ENCODE assay signal across 20 mouse cellular contexts in the genomic region with DNA sequence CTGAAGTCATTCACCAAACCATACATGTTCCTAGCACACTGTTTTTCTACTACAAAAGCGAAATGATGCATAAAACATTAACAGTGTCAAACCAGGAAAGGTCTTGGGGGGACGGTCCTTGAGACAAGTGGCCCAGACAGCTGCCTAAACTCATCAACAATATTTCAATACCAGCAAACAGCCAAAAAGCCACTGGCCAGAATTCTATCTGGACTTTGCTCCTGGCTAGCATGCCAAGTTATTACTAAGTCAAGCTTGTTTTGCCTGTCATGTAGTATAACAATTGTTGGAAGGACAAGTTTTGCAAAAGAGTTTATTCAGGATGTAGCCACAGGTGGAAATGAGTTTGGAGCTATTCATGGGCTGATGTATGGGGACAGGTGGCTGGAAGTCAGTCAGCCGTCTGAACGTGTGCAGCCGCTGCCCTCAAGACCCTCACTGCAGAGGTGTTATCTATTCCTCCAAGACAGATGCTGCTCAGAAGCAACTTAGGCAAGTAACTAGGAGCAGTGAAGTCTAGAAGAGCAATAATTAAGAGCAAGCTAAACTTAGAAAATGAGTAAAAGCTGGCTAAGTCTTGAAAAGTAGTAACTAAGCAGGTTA. TPM values are rescaled to one million over a fixed set of nuclear protein-coding genes. Genes with fewer than 3 reads are reported as not detected.
DNase-seq lines count a peak whose midpoint lies in the region; ATAC-seq lines count a peak whose summit lies in the region.
"Had no signal": no experiment of that assay in that cellular context is flagged by ENCODE, and none has a peak within 500 bp of the region (broad histone marks: within the 10 kb centered on the region; RNA-seq: fewer than 3 reads in every experiment).

No protein-coding gene starts in this region.

- 62% methylated on average over 5 of the region's 5 CpGs for whole genome bisulfite sequencing in kidney, embryonic 15.5 days

- peak; percentile 71 for DNase-seq in gastrocnemius, adult 18-20 months (ENCODE audit: low spot score)
- no peak for DNase-seq in gastrocnemius, postnatal 10 days
- DNase-seq in kidney, postnatal 14 days = no peak
- DNase-seq in adipocyte (ENCODE audit: low spot score) = peak; percentile 55
- peak; percentile 47 for DNase-seq in heart, postnatal 25 days (ENCODE audit: low spot score)
- no peak for DNase-seq in spleen, adult 12 weeks (ENCODE audit: low spot score)
- DNase-seq: adrenal gland, postnatal 14 days; cerebellum, adult 11 months; cerebellum, postnatal 14 days; left cerebral cortex, postnatal 4 days; liver; lung, adult 18-20 months had no signal

- no peaks in the 10 kb centered on the region for H3K9me3 ChIP-seq in kidney, embryonic 15.5 days (replicated peaks)
- H3K9me3 ChIP-seq: embryonic facial prominence, embryonic 13.5 days; hindbrain, embryonic 10.5 days; midbrain, embryonic 13.5 days had no signal

- H3K4me1 ChIP-seq in kidney, embryonic 15.5 days = peaks cover 12% of the 10 kb centered on the region

- no peak overlapping the region for H3K4me3 ChIP-seq in kidney, embryonic 15.5 days (replicated peaks)
- H3K4me3 ChIP-seq: embryonic facial prominence, embryonic 13.5 days; hindbrain, embryonic 10.5 days; left cerebral cortex, adult 2 months; midbrain, embryonic 13.5 days had no signal

- intact Hi-C loops in heart, postnatal 25 days (cut with DNase I) = no loop called here

- ATAC-seq in kidney, embryonic 15.5 days (replicated peaks; ENCODE audit: low FRiP score) = no peak
- ATAC-seq in cerebellum, adult (ENCODE audit: insufficient number of reproducible peaks, low FRiP score, low TSS enrichment) = no peak
- ATAC-seq: forebrain, embryonic 14.5 days; midbrain, embryonic 13.5 days had no signal

- H3K4me2 ChIP-seq in kidney, embryonic 15.5 days = no peak overlapping the region
- H3K4me2 ChIP-seq: embryonic facial prominence, embryonic 13.5 days; midbrain, embryonic 13.5 days had no signal

- H3K36me3 ChIP-seq in kidney, embryonic 15.5 days = 0 out of 2 replicates have a peak, but pooled peaks cover 5% of the 10 kb centered on the region
- H3K36me3 ChIP-seq: embryonic facial prominence, embryonic 13.5 days; hindbrain, embryonic 10.5 days; midbrain, embryonic 13.5 days had no signal

- H3K27ac ChIP-seq in kidney, embryonic 15.5 days = peak overlapping the region; percentile 37; the same call in 1 of the 2 replicates
- H3K27ac ChIP-seq: embryonic facial prominence, embryonic 13.5 days; hindbrain, embryonic 10.5 days; left cerebral cortex, adult 2 months; midbrain, embryonic 13.5 days had no signal

- H3K9ac ChIP-seq in kidney, embryonic 15.5 days = no peak overlapping the region
- H3K9ac ChIP-seq: embryonic facial prominence, embryonic 13.5 days; midbrain, embryonic 13.5 days had no signal

- no peaks in the 10 kb centered on the region for H3K27me3 ChIP-seq in kidney, embryonic 15.5 days
- H3K27me3 ChIP-seq: embryonic facial prominence, embryonic 13.5 days; midbrain, embryonic 13.5 days had no signal

RNA-seq across cellular contexts. Expression of a gene that starts 29.1 kb away (rescaled TPM):
- 1 to 10 TPM; 3.3 to 9.7 TPM for total RNA-seq in gastrocnemius, adult 18-20 months (2021)
- 1 to 10 TPM; 2.6 to 4.6 TPM for total RNA-seq in gastrocnemius, postnatal 10 days (2021)
- polyA plus RNA-seq in kidney, embryonic 15.5 days (2015; fragmentation: Nextera tagmentation; extraction: Ambion mirVana) = 42.3 and 43.8 TPM in 2 replicates
- total RNA-seq in heart, postnatal 25 days (2021) = 1 to 10 TPM; 8.7 to 9.3 TPM
- total RNA-seq: granulocyte monocyte progenitor cell, adult 5-6 weeks had no signal

Comparison
In these comparisons a context has a peak if more than half of its experiments do, and no peak if none do; other contexts are left out.
1. DNase-seq: peak in gastrocnemius, adult 18-20 months (single experiment), adipocyte (single experiment) and heart, postnatal 25 days (single experiment); none in gastrocnemius, postnatal 10 days (single experiment), kidney, postnatal 14 days (single experiment) and spleen, adult 12 weeks (single experiment).